Mouse (Mus musculus): ENCODE data around the gene Fgf22. TPM values are rescaled to one million over a fixed set of nuclear protein-coding genes. Genes with fewer than 3 reads are reported as not detected.

Fgf22 gene
- 1 to 10 TPM; 1.4 to 2.1 TPM for total RNA-seq (2021)
- long read RNA-seq, experiment 1, partial matches to known transcripts = 0 of 15 reads
- long read RNA-seq, experiment 1, other reads (novel, unspliced or antisense) = 14 of 15 reads
- long read RNA-seq, experiment 2, partial matches to known transcripts = 0 of 12 reads
- long read RNA-seq, experiment 2, other reads (novel, unspliced or antisense) = 8 of 12 reads

GRCm38 (mm10) chr10:79754856-79755516 lies at the start of gene Fgf22:
Gene Fgf22 (plus strand): TSS chr10:79755076.
- intact Hi-C loops (cut with DNase I) = no loop called here
- DNase-seq (ENCODE audit: low spot score in 2 of 2) = peak in 1 of 2 experiments; percentile 64

- intact Hi-C loops (cut with DNase I) = no loop called here
- DNase-seq (ENCODE audit: low spot score in 2 of 2) = no peak
Observed at GRCm38 (mm10) chr10:79705951-79706350, 48.9 kb upstream of the Fgf22 start.

- no peak for DNase-seq (ENCODE audit: low spot score in 2 of 2)
- intact Hi-C loops (cut with DNase I) = no loop called here
Observed at GRCm38 (mm10) chr10:79706406-79707094, 48.3 kb upstream of the Fgf22 start.

GRCm38 (mm10) chr10:79707162-79707561 lies 47.7 kb upstream of the Fgf22 start:
- intact Hi-C loops (cut with DNase I) = no loop called here
- no peak for DNase-seq (ENCODE audit: low spot score in 2 of 2)

- DNase-seq (ENCODE audit: low spot score in 2 of 2) = no peak
- intact Hi-C loops (cut with DNase I) = no loop called here
Observed at GRCm38 (mm10) chr10:79707759-79708158, 47.1 kb upstream of the Fgf22 start.

- DNase-seq (ENCODE audit: low spot score in 2 of 2) = no peak
- intact Hi-C loops (cut with DNase I) = no loop called here
Observed at GRCm38 (mm10) chr10:79708668-79709067, 46.2 kb upstream of the Fgf22 start.

GRCm38 (mm10) chr10:79709307-79709706 lies 45.6 kb upstream of the Fgf22 start:
- DNase-seq (ENCODE audit: low spot score in 2 of 2) = no peak
- intact Hi-C loops (cut with DNase I) = no loop called here

GRCm38 (mm10) chr10:79712029-79712428 lies 42.8 kb upstream of the Fgf22 start:
- intact Hi-C loops (cut with DNase I) = no loop called here

GRCm38 (mm10) chr10:79712499-79713126 lies 42.3 kb upstream of the Fgf22 start:
- DNase-seq (ENCODE audit: low spot score in 2 of 2) = peak; percentile 84 to 90

More at GRCm38 (mm10) chr10:79712029-79712428, 42.8 kb upstream of the Fgf22 start:
- no peak for DNase-seq (ENCODE audit: low spot score in 2 of 2)

GRCm38 (mm10) chr10:79713163-79713562 lies 41.7 kb upstream of the Fgf22 start:
- DNase-seq (ENCODE audit: low spot score in 2 of 2) = no peak
- intact Hi-C loops (cut with DNase I) = no loop called here

More at GRCm38 (mm10) chr10:79712499-79713126, 42.3 kb upstream of the Fgf22 start:
- intact Hi-C loops (cut with DNase I) = no loop called here

- intact Hi-C loops (cut with DNase I) = no loop called here
- no peak for DNase-seq (ENCODE audit: low spot score in 2 of 2)
Observed at GRCm38 (mm10) chr10:79714996-79715395, 39.9 kb upstream of the Fgf22 start.

- intact Hi-C loops (cut with DNase I) = no loop called here
Observed at GRCm38 (mm10) chr10:79716254-79716987, 38.5 kb upstream of the Fgf22 start, which contains the start of gene Hcn2. Gene Hcn2 (plus strand): TSS chr10:79716634.

GRCm38 (mm10) chr10:79716988-79717355 lies 37.9 kb upstream of the Fgf22 start:
- DNase-seq (ENCODE audit: low spot score in 2 of 2) = peak in 1 of 2 experiments; percentile 51
- intact Hi-C loops (cut with DNase I) = no loop called here

More at GRCm38 (mm10) chr10:79716254-79716987, 38.5 kb upstream of the Fgf22 start, which contains the start of gene Hcn2:
- no peak for DNase-seq (ENCODE audit: low spot score in 2 of 2)

GRCm38 (mm10) chr10:79717640-79718357 lies 37.1 kb upstream of the Fgf22 start:
- no peak for DNase-seq (ENCODE audit: low spot score in 2 of 2)
- intact Hi-C loops (cut with DNase I) = no loop called here

GRCm38 (mm10) chr10:79721089-79721488 lies 33.8 kb upstream of the Fgf22 start:
- DNase-seq (ENCODE audit: low spot score in 2 of 2) = no peak
- intact Hi-C loops (cut with DNase I) = no loop called here

- no peak for DNase-seq (ENCODE audit: low spot score in 2 of 2)
- intact Hi-C loops (cut with DNase I) = no loop called here
Observed at GRCm38 (mm10) chr10:79723047-79723446, 31.8 kb upstream of the Fgf22 start.

GRCm38 (mm10) chr10:79723692-79724091 lies 31.2 kb upstream of the Fgf22 start:
- intact Hi-C loops (cut with DNase I) = no loop called here

GRCm38 (mm10) chr10:79726090-79726489 lies 28.8 kb upstream of the Fgf22 start:
- intact Hi-C loops (cut with DNase I) = no loop called here

More at GRCm38 (mm10) chr10:79723692-79724091, 31.2 kb upstream of the Fgf22 start:
- DNase-seq (ENCODE audit: low spot score in 2 of 2) = no peak

More at GRCm38 (mm10) chr10:79726090-79726489, 28.8 kb upstream of the Fgf22 start:
- DNase-seq (ENCODE audit: low spot score in 2 of 2) = no peak

Measured in left cerebral cortex, postnatal 14 days (tissue).